Mouse (Mus musculus) adrenal gland, adult 8-10 months (tissue): ENCODE results near the gene Acrbp. TPM values are rescaled to one million over a fixed set of nuclear protein-coding genes. Genes with fewer than 3 reads are reported as not detected.

ENCODE experiments used
- DNase-seq: peaks from one replicate; pipeline ENCODE4 v3.0.0; 2022
- microRNA-seq, 2 experiments: library from miRNA; unstranded; fragments of <30 nt; microRNA quantifications; one replicate each; pipeline ENCODE4 v1.2.0; 2022
- total RNA-seq, 4 experiments: library from RNA; stranded (reverse); gene quantifications; 2 replicates each; pipeline ENCODE4 v1.2.4; 2022

The Acrbp gene
- total RNA-seq, 4 experiments from 2014 or later, result 6.9 to 12.1 (median 9.1) TPM

GRCm38 (mm10) chr6:125099421-125099971, 50.0 kb downstream of the Acrbp start:
- no peak for DNase-seq

- no peak for DNase-seq
These were observed 52.0 kb downstream of the Acrbp start for GRCm38 (mm10) chr6:125101444-125101843.

- DNase-seq, result no peak
These were observed 54.7 kb downstream of the Acrbp start for GRCm38 (mm10) chr6:125104223-125104622.

GRCm38 (mm10) chr6:125107705-125108104, 58.2 kb downstream of the Acrbp start:
- DNase-seq, result no peak

GRCm38 (mm10) chr6:125109371-125109770, 59.9 kb downstream of the Acrbp start:
- DNase-seq, result no peak

- no peak for DNase-seq
These were observed 61.4 kb downstream of the Acrbp start for GRCm38 (mm10) chr6:125110927-125111326.

- DNase-seq, result no peak
These were observed 63.1 kb downstream of the Acrbp start for GRCm38 (mm10) chr6:125112553-125112952.

Small RNAs within 50 kb of the gene (microRNA-seq; reads per million reads assigned to microRNA genes)
- 0.17 to 0.35 reads per million in 2 experiments for gene Mir7045

Other genes starting within 250 kb of the Acrbp start
- 10 to 100 TPM; 27.0 to 37.4 (median 33.6) TPM for gene Spsb2, start 241.0 kb upstream of the Acrbp start, total RNA-seq
- gene Tpi1, start 235.4 kb upstream of the Acrbp start, total RNA-seq, result 100 to 1,000 TPM; 448 to 531 (median 475) TPM
- gene Usp5, start 220.2 kb upstream of the Acrbp start, total RNA-seq, result 100 to 1,000 TPM; 134 to 158 (median 154) TPM
- gene Cdca3, start 220.1 kb upstream of the Acrbp start, total RNA-seq, result 1 to 10 TPM; 1.9 to 4.4 (median 2.7) TPM
- 10 to 100 TPM in 3 of 4 experiments, 1 to 10 TPM in 1; 8.9 to 18.5 (median 14.5) TPM for gene Gnb3, start 209.4 kb upstream of the Acrbp start, total RNA-seq
- gene P3h3, start 191.9 kb upstream of the Acrbp start, total RNA-seq, result 10 to 100 TPM; 26.2 to 43.9 (median 35.3) TPM
- 1 to 10 TPM in 3 of 4 experiments, under 1 TPM in 1; 0.32 to 2.2 (median 1.6) TPM for gene Gpr162, start 185.7 kb upstream of the Acrbp start, total RNA-seq
- gene Cd4, start 161.5 kb upstream of the Acrbp start, total RNA-seq, result under 1 TPM; 0.40 to 0.83 (median 0.46) TPM
- 1 to 10 TPM; 1.1 to 2.7 (median 1.2) TPM for gene Lag3, start 138.0 kb upstream of the Acrbp start, total RNA-seq
- gene Ptms, start 129.6 kb upstream of the Acrbp start, total RNA-seq, result 100 to 1,000 TPM; 741 to 843 (median 768) TPM
- gene Mlf2, start 118.3 kb upstream of the Acrbp start, total RNA-seq, result 100 to 1,000 TPM; 277 to 296 (median 287) TPM
- 100 to 1,000 TPM; 130 to 160 (median 147) TPM for gene Cops7a, start 84.2 kb upstream of the Acrbp start, total RNA-seq
- 1 to 10 TPM in 3 of 4 experiments, under 1 TPM in 1; 0.81 to 3.8 (median 1.9) TPM for gene Pianp, start 53.0 kb upstream of the Acrbp start, total RNA-seq
- gene Zfp384, start 40.5 kb upstream of the Acrbp start, total RNA-seq, result 10 to 100 TPM; 46.9 to 87.0 (median 56.5) TPM
- 10 to 100 TPM; 62.7 to 74.3 (median 72.6) TPM for gene Ing4, start 9.9 kb upstream of the Acrbp start, total RNA-seq
- gene Lpar5, start 18.2 kb downstream of the Acrbp start, total RNA-seq, result 1 to 10 TPM in 1 of 4 experiments, under 1 TPM in 3; 0.73 to 1.3 (median 0.83) TPM
- 100 to 1,000 TPM; 140 to 272 (median 202) TPM for gene Chd4, start 46.3 kb downstream of the Acrbp start, total RNA-seq
- gene Nop2, start 82.2 kb downstream of the Acrbp start, total RNA-seq, result 10 to 100 TPM; 41.6 to 48.8 (median 43.4) TPM
- gene Iffo1, start 95.6 kb downstream of the Acrbp start, total RNA-seq, result 10 to 100 TPM; 15.2 to 60.0 (median 37.1) TPM
- gene Gapdh, start 116.8 kb downstream of the Acrbp start, total RNA-seq, result 1,000 to 10,000 TPM; 1,769 to 2,176 (median 2,111) TPM
- gene Ncapd2, start 142.0 kb downstream of the Acrbp start, total RNA-seq, result 10 to 100 TPM; 10.6 to 40.2 (median 26.6) TPM
- gene Mrpl51, start 142.1 kb downstream of the Acrbp start, total RNA-seq, result 100 to 1,000 TPM; 155 to 179 (median 167) TPM
- gene Vamp1, start 165.9 kb downstream of the Acrbp start, total RNA-seq, result 10 to 100 TPM; 40.1 to 85.3 (median 58.8) TPM
- 10 to 100 TPM; 11.6 to 13.9 (median 12.6) TPM for gene Tapbpl, start 182.2 kb downstream of the Acrbp start, total RNA-seq
- gene Cd27, start 187.3 kb downstream of the Acrbp start, total RNA-seq, result under 1 TPM; 0.38 to 0.75 (median 0.64) TPM
- gene Tuba3a, start 236.4 kb downstream of the Acrbp start, total RNA-seq, result not detected